Mouse (Mus musculus) thymus, postnatal 10 days (tissue): ENCODE results near the gene Vav3.

ENCODE experiments used
- DNase-seq, 2 experiments: peaks; one replicate each; pipeline ENCODE4 v3.0.0; 2021; ENCODE audit warnings: low spot score in 2 of 2

Gene Vav3

DNA sequence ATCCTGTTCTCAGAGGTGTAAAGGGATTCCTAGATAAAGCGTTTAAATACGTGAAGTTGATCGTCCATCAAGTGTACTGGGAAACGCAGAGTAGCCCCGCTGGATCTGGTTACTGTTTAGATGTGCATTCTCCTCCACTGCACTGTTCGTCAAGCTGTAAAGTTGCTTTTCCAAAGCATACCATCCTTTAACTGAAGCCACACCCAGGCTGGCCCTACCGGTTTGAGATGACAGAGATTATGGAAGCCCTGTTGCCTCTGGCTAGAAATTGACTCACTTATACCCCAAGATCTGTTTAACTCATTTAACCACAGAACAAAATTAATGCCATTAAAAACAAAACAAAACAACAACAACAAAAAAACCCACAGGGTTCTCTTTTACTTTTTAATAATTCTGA, 238.5 kb downstream of the Vav3 start:
- no peak for DNase-seq

DNA sequence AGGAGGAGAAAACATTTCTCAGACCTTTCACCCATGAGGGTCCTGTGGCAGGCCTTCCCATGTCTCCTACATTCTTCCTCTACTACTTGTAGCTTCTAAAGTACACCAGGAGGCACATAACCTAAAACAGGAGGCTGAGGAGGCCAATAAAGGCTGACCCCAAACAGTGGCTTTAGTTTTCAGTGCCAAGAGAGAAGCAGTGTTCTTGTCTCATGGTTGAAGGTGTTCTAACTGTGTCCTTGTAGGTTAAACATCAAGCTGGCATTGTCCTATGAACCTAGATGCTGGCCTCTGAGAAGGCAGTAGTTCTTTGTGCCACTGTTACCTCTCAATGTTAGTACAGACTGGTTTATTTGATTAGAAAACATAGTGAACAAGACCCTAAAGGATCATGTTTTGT, 245.5 kb downstream of the Vav3 start:
- DNase-seq: no peak

DNA sequence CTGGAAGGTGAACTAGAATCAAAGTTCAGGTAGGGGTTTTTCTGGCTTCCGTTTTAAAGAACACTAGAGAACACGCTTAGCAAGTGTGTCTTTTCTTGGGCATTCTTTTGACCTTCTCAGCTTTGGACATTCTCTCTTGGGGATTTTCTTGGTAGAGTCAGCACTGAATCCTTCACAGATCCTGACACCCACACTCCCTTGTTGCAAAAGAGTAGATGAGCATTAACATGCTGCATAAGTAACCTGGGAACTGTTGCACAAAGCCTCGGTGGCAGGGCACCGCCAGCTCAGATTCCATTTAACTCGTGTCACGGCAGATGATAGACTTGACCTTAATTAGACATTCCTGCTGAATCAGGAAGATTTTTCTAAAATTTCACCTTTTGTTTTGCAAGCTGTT, 252.5 kb downstream of the Vav3 start:
- no peak for DNase-seq

DNA sequence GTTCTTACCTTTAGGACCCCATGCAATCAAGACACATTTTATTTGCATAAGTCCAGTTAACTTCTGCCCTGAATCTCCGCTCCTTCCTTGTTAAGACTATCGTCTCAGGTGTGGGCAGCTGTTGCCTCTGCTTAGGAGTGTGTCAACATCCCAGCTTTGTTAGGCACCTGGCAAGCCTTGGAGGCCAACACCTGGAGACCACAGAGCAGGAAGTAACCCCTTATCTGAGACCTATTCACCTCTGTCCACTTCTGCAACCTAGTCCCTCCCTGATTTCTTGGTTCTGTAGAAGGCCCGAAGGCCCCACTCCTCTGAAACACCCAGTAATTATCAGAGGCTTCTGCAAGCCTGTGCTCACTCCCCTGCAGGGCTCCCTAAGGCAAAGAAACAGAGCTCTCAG, 255.6 kb downstream of the Vav3 start:
- no peak for DNase-seq

DNA sequence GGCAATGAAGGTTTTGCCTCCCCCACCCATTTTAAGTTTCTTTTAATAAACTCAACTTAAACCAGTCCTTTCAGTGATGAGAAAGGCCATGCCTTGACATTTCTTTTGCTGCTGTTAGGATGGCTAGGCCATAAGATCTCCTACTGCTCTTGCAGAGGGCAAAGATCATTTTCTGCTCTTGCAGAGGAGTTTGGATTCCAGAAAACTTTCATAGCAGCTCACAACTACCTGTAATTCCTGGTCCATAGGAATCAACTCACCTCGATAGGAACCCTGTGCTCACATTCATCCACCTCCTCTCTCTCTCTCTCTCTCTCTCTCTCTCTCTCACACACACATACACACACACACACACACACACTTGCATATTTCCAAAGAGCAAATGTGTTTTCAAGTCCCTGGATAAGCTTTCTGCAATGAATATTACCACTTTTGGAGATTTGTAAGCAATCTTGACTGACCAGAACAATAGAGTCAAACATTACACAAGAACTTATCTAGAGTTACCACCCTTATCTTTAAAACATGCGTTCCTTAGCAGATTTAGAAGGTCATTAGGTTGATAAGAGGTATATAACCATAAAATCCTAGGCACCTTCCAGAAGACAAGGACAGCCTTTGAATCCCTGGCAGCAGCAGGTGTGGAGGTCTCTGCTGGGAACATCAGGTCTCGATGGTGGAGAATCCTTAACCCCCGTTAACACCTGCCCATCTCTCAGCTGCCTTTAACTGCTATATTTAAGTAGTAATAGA, 260.4 kb downstream of the Vav3 start:
- DNase-seq: no peak

DNA sequence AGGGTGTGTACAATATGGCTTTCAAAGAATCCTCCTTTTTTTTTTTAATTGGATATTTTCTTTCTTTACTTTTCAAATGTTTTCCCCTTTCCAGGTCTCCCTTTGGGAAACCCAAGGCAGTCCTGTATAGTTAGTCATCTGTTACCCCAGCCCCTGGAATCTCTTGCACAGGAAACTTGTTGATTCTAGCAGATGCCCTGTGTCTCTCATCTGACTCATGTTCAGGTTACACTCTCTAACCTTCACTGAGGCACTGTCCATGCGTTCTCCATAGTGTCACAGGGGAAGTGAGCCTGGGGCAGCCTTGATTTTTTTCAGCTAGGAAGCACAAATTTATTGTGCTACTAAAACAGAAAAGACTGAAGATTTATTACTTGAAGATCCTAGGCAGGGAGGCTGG, 262.3 kb downstream of the Vav3 start:
- no peak for DNase-seq

DNA sequence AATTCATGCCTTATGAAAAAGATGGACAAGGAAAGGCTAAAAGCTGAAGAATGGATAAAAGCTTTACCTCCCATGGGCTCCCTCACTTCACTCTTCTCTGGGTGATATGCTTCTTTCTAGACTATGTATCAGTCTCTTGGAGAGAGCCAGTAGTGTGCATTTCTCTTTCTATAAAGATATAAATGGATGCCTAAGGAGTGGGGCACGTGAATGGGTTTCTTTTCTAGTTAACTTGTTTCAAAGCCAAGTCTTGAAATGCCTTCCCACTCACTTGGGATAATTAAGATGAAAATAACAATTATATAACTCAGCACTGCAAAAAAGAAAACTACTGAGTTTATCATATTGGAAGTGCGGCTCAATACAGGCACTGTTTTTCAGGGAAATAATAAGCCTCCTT, 265.7 kb downstream of the Vav3 start:
- DNase-seq: no peak

DNA sequence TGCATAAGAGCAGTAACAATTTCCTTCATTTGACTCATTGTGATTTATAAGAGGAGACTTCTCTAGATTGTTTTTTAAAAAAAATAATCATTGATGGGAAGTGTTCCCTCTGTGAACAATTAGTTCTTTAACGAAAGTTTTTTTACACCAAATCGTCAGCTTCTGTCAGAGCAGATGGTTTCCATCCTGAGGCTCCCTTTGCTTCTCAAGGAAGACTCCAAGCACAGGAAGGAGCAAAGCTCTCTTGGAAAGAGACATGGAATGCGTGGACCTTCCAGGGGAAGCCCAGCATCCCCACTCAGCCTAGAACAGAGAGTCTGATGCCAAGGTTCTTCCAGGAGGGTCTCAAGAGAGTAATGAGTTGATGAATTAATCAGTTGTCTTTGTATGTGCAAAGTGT, 281.3 kb downstream of the Vav3 start:
- no peak for DNase-seq

DNA sequence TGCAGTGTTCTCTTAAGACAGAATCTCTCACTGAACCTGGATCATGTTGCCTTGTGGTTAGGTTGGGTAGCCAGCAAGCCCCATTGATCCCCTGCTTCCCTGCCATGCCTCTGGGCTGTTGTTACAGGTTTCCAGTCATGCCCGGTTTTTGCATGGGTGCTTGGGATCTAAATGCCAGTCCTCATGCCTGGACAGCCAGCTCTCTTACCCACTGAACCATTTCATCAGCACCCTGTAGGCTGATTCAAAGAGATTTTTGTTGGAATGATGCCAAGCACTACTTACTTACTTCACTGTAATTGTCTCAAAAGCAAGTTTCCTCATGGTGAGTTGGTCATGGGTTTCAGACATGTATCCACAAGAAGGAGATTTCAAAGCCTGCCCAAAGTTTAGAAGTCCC, 281.9 kb downstream of the Vav3 start:
- no peak for DNase-seq

DNA sequence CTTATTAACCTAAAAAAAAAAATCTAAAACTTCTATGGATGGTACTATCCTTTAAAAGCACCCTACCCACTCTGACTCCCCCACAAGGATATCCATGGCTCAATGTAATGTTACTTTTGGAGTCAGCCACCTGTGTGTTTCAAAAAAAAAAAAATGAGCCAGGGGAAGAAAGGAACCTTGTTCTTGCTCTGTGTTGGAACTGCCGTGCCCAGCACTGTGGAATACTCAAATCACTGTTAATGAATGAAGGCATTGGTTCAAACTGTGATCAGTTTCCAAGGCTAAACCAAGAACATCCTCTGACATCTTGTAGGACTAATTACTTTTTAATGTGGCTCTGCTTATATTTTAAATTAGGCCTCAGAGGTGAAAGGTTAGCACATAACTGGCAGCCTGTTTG, 282.4 kb downstream of the Vav3 start:
- no peak for DNase-seq

DNA sequence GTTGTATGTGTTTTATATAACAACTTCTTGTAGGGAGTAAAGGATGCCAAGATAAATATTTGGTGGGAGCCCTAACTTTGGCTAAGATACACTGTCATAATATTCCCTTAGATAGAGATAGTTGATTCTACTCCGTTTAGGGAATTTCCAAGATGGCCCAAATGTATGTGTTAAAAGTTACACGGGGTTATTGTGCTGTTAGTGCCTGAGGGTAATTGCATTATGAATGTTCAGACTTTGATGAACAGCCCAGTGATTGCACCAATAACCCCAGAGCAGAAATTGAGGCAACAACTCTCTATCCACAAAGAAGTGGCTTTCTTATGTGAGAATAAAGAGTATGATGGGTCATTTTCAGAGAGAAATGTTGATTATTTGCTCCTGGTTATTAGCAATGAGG, 283.3 kb downstream of the Vav3 start:
- DNase-seq: no peak

DNA sequence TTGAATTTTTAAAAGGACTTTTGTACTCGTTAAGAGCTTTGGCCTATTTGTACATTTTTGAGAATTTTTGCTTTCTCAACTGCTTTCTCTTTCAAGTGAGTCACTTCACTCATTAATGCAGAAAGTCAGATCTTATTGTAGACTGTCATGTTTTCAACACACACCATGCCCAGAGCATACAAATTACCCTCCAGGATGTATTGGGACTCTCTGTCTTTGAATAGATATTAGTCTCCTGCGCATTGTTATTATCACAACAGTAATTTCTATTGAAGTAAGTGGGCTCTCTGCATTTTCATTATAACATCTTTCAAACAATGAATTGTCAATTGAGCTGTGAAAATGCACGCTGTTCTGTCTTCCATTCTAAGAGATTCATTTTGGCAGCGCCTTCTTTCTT, 295.6 kb downstream of the Vav3 start:
- no peak for DNase-seq

DNA sequence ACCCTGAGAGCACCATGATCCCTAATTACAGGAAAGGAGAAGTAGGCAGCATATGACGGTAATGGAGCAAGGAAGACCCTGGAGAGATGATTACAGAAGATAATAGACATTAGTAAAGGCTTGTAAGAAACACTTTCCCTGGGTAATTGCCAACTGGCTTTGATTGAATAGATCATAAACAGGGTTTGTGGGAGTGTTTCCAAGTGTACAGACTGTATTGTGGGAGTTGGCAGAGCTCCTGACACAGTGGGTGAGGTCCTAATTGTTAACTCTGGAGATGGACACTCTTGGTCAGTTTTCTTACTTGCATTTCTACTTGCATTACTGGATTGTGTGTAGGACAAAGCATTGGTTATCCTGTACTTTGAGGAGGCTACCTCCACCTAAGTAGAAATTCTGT, 298.9 kb downstream of the Vav3 start:
- no peak for DNase-seq

DNA sequence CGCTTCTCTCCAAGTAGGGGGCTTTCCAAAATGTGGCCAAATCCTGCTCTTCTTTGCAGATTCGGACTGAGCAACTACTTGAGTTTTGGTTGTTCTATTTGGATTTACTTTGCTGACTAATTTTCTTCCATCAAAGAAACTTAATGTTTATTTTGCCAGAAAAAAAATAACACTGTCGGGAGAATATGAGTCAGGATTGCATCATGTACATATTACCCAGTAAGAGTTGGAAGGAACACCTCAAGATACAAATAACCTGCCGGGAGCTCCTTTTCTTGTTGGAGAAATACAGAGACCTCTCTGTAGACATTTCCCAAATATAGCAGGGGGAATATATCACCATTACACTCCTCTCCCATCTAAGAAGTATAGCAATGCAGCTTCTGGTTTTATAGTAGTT, 300.3 kb downstream of the Vav3 start:
- DNase-seq: no peak

DNA sequence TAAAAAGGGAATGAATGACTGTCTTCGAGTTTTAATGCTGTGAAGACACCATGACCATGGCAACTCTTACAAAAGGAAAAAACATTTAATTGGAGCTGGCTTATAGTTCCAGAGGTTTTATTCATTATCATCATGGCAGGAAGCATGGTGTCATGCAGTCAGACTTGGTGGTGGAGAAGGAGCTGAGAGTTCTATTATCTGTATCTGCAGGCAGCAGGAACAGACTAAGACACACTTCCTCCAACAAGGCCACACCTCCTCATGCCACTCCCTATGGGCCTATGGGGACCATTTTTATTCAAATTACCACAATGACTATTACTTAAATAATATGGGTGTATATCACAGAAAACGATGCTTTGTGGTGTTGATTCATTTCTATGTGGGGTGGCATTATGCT, 307.8 kb downstream of the Vav3 start:
- DNase-seq: no peak

DNA sequence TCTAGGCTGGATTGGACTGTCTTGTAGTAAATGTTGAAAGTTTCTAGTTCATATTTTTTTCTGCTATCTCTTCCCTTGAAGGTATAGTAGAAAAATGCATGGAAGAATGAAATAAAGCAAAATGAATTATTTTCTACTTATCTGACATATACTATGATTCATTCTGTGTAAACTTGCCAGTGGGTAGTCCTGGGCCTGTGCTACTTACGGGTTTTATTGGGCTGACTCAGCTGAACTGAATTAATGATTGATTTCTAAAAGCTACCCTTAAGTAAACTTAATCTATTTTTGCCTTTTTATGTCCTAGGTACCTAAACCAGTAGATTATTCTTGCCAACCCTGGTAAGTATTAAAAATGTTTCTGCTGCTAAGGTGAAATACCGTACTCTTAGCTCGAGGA, 311.0 kb downstream of the Vav3 start:
- no peak for DNase-seq

DNA sequence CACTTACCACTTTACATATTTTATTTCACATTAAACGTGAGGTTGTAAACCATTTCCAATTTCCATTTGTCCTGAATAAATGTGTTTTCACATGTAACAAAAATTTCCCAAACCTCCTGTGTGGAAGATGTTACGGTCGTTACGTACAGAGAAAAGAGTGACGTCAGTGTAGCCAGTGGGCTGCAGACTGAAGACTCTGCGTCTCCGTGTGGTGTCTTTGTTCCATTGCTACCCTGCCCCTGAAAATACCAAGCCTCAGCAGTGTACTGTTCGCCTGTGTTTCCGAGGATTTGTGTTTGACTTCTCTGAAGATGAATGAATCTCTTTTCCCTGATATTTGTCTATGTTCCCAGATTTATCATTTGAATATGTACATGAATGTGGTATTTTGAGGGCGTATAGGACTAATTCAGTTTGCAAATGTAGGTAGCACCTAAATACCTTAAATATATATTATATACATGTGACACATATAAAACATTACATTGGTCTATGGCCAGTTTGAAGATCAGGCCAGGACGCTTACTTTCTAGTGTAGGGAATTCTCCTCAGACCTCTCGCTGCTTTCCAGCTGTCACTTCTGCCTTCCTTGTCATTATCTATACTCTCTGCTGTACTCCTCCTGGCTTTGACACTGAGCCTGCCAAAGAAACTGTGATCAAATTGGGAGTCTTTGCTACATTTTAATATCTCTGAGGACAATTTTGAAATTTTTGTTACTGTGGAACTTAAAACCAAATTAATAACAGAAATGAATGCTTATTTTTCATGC, 312.6 kb downstream of the Vav3 start:
- DNase-seq: no peak

DNA sequence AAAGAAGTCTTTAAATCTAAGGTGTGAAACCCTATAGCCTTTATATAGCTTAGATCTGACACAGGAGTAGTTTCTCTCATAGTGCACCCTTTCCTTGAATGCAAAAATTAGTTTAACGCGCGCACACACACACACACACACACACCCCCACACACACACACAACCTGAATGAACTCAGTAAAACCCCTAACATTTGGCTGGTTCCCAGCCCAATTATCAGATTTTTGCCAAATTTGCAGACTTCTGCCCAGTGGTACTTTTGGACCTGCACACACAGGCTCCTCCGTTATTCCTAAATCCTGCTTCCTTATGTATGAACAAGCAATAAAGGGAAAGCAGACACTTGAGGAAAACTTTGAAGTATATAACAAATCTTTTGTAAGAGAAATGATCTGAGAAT, 313.9 kb downstream of the Vav3 start:
- DNase-seq: no peak

DNA sequence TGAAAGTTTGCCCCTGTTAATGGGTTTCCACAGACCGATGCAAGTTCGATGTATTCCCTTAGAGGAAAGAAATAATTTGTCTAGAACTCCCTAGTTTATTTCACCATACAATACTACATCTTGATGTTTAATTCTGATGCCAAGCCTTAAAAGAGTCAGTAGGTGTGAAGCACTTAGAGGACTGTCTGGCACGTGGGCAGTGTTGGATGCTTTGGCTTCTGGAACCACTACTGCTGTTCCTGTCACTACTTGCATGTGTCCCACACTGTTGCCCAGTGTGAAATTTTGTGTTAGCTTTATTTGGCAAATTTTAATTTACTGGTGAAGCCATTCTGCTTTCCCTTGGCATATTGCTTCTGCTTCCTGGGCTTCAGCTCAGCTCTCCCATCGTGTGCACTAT, 331.3 kb downstream of the Vav3 start:
- DNase-seq: no peak

DNA sequence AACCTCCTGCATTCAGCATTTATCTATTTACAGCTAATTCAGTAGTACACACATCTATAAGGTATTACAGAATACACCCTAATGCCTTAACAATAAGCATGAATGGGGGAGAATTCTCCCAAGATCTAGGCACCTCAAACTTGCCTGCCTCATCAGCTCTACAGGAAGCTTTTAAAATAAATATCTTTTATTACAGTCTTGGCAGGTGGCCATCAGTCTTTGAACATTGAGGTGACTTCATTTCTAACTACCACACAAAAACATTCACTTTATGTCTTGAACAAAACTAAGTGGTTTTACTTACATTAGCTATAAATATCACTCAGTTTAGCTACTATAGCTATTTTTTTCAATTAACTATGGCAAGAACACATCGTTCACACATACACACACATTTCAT, 332.5 kb downstream of the Vav3 start:
- DNase-seq: no peak

DNA sequence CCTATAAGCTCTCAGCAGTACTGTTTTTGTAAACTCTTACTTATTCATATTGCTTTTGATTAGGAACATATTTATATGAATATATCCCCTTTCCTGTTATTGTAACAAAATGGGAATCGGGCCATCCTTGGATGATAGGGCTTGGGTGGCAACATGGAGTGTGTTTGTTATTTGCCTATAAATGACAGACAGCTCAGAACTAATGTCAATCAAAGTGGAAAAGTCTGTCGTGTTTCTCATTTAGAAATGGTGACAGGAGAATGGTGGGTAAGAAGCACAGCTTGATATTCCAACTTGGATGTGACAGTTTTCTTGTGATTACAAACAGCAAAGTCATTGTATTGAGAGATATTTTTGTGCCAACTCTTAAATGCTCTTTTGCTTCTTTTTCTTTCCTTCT, 339.8 kb downstream of the Vav3 start:
- DNase-seq: no peak

DNA sequence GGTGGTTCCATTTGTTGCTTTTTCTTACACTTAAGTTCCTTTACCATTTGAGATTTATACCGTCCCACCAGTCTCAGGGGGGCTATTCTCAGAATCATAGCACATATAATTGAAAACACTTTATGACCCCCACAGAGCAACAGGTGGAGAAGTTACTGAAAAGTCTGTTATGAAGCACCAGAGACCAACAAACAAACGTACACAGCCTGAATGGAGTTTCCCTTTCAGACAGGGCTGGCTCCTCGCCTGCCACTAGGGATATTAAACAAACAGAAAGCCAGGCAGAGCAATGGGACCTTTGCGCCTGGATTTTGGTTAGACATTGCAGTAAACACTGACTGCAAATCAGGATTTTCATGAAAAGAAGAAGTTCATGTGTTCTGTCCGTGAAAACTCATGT, 341.4 kb downstream of the Vav3 start:
- DNase-seq: no peak

DNA sequence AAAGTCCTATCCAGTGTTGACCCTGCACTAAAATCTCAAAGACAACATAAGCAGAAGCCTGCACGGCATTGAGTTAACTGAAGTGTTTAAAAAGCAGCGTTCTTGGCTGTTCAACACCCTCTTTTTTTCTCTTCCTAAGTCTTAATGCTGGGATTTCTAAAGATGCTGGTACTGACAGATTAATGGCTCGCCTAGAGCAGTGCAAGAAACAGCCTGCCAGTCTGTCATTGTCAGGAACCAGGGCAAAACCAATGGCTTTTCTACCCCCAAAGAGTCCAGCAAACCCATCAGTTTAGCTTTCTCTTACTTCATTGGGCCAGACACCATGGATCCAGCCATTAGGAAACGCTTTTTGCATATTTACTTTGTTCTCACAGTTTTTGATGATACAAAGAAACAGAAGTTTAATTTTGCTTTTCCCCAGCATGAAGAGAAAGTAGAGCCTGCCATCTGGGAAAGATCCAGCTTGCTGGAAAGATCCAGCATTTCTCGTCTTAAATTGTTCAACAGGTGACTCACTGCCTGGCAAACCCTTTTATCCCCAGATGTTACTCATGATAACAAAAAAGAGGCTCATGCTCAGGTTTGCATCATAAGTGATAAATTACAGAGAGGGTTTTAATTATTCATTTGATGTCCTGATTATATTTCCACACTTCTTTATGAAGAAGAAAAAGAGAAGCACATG, 343.3 kb downstream of the Vav3 start:
- no peak for DNase-seq
